Mouse (Mus musculus): ENCODE results near the gene Ccdc88c. TPM values are rescaled to one million over a fixed set of nuclear protein-coding genes. Genes with fewer than 3 reads are reported as not detected.
A peak's percentile ranks its signal among the peaks of the same experiment; 100 is the strongest.

The Ccdc88c gene
- polyA plus RNA-seq, 1 experiment from 2014 or later: 5.4 TPM

DNA sequence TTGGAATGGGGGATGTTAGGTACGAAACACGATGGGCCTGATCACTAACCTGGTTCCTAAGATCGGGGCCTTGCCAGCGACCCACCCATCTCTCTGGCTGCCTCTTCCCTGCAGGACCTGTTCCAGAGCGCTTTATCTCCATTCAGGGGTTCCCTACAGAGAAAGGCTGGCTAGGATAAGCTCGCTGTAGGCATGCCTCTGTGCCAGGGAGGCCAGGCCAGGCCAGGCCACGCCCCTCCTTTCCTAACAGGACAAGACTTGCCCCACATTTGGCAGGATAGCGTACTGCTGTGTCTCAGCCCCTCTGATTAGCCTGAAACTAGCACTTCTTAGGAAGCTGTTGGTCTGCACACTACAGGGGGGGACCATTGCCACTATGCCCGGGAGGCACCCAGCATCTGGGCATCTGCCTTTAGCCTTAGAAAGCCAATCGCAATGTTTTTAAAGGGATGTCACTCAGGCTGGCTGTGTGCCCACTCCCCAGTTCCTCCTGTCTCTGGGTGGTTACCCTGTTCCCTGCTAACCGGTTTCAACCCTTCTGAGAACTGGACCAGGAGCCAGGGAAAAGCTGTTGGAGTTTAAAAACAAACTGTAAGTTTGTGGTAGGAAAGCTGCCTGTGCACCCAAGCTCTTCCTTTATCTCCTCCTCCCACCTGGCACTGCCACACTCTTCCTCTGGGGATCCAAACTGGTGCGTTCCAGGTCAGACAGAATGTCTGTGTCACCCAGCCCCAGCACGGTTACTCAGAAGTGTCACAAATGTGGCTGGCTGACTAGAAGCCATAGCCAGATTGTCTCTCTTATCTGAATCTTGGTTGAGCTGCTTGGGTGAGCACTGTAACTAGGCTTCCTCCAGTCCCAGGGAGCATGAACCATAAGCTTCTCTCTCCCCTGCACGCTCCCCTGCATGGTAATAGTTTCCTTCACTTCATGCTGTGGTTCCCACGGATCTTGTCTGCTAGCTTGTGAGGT, 69.9 kb downstream of the Ccdc88c start:
- Histone ChIP-seq H3K27me3 (no peaks in the 10 kb centered on the region), H3K4me3 (replicated peaks) (peak overlapping the region; percentile 14)

DNA sequence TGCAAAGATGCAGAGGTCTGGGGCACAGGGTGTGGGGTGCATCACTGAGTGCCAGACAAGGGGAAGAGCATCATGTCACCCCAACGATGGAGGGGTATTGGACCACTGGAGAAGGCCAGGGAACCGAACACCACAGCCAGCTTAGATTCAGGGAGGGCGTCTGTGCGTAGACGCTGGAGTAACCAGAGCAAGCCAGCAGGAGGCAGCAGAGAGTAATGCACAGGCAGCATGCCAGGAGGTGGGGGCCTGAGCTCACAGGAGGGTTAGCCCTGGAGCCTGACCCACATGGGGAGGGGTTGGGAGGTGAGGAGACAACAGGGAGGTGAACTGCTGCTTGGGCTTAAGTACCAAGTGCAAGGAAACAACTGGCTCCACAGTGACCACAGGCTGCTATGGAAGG, 70.8 kb downstream of the Ccdc88c start:
- DNase-seq (peak; percentile 76), ATAC-seq (ENCODE audit: low read depth) (peak; percentile 19)
- Histone ChIP-seq H3K4me1 (replicated peaks) (peaks cover 81% of the 10 kb centered on the region), H3K27ac (peak overlapping the region; percentile 99), H3K9me3 (replicated peaks) (no peaks in the 10 kb centered on the region), H3K4me2 (peak overlapping the region; percentile 67), H3K36me3 (peaks cover 33% of the 10 kb centered on the region), H3K4me3 (replicated peaks) (peak overlapping the region; percentile 14; the same call in 1 of the 2 replicates), H3K9ac (peak overlapping the region; percentile 75), H3K27me3 (no peaks in the 10 kb centered on the region)
- WGBS (ENCODE audit: insufficient replicate concordance): 19% methylated on average over 5 of the region's 5 CpGs

More for the DNA sequence above, 69.9 kb downstream of the Ccdc88c start:
- peak; percentile 77 for ATAC-seq (ENCODE audit: low read depth)
- 34% methylated on average over 15 of the region's 15 CpGs for WGBS (ENCODE audit: insufficient replicate concordance)
- Histone ChIP-seq H3K36me3 (peaks cover 31% of the 10 kb centered on the region), H3K9me3 (replicated peaks) (no peaks in the 10 kb centered on the region), H3K4me1 (replicated peaks) (peaks cover 73% of the 10 kb centered on the region), H3K9ac (peak overlapping the region; percentile 75), H3K27ac (peak overlapping the region; percentile 99), H3K4me2 (peak overlapping the region; percentile 67)
- peak; percentile 73 for DNase-seq

DNA sequence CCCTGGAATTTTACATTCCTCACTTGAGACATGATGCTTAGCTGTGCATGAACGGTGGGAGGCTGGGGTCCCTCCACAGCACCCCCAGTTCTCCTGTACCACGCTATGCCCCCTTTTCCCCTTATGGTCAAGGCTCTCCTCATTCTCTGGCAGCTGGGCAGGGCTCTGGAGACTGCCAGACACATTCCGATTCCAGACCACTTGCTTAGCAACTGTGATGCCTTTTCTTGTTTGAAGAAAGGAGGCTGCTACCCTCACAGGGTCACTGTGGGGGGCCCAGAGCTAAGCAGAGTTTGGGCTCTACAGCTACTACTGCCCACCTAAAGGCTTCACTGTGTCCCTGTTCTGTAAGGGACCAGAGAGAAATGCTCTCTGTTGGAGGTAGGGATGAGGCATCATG, 71.6 kb downstream of the Ccdc88c start:
- WGBS (ENCODE audit: insufficient replicate concordance): 82% methylated on average over 3 of the region's 3 CpGs
- Histone ChIP-seq H3K9me3 (replicated peaks) (no peaks in the 10 kb centered on the region), H3K27ac (peak overlapping the region; percentile 99), H3K4me1 (replicated peaks) (peaks cover 88% of the 10 kb centered on the region), H3K27me3 (no peaks in the 10 kb centered on the region), H3K9ac (peak overlapping the region; percentile 75), H3K4me3 (replicated peaks) (no peak overlapping the region), H3K36me3 (peaks cover 30% of the 10 kb centered on the region), H3K4me2 (peak overlapping the region; percentile 67)
- DNase-seq (no peak), ATAC-seq (ENCODE audit: low read depth) (no peak)

DNA sequence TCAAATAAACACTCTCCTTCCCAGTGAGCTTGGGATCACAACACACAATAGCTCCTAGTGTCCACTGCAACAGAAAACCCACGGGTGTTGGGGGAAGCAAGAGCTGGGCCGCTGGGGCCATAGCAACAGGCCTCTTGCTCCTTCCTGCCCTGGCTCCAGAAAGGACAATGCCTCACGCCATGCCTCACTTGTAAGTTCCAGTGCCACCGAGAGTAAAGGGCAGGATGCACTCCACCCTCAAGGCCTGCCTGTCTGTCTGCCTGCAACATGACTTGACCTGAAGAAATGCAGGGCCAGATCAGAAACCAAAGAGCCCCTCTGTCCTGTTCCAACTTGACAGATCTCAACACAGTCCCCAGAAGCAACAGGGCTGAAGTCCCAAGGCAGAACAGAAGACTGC, 72.0 kb downstream of the Ccdc88c start:
- H3K4me2 ChIP-seq: peak overlapping the region; percentile 67
- H3K9ac ChIP-seq: peak overlapping the region; percentile 75
- H3K9me3 ChIP-seq (replicated peaks): no peaks in the 10 kb centered on the region
- H3K27me3 ChIP-seq: no peaks in the 10 kb centered on the region
- ATAC-seq (ENCODE audit: low read depth) (no peak), DNase-seq (no peak)
- peaks cover 90% of the 10 kb centered on the region for H3K4me1 ChIP-seq (replicated peaks)
- H3K27ac ChIP-seq: peak overlapping the region; percentile 99
- H3K36me3 ChIP-seq: peaks cover 28% of the 10 kb centered on the region
- peak overlapping the region; percentile 39; the same call in 1 of the 2 replicates for H3K4me3 ChIP-seq (replicated peaks)
- WGBS (ENCODE audit: insufficient replicate concordance): 46% methylated on average over 4 of the region's 4 CpGs

DNA sequence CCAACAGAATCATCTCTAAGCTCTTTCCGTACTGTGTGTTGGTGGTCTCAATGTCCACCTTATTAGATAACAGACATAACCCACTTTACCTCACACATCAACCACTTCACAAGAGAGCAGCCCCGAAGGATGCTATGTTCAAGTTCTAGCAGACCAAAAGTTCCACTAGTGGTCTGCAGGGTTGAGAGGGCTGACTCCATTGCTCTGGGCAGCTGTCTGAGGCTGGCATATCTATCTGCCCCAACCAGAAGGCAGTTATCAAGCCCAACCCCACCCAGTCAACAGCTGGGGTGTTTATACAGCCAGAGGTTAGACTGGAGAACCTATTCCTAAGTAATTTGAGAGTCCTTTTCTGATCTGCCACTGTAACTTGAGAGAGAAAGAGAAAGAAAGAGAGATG, 72.8 kb downstream of the Ccdc88c start:
- H3K4me1 ChIP-seq (replicated peaks): peaks cover 89% of the 10 kb centered on the region

DNA sequence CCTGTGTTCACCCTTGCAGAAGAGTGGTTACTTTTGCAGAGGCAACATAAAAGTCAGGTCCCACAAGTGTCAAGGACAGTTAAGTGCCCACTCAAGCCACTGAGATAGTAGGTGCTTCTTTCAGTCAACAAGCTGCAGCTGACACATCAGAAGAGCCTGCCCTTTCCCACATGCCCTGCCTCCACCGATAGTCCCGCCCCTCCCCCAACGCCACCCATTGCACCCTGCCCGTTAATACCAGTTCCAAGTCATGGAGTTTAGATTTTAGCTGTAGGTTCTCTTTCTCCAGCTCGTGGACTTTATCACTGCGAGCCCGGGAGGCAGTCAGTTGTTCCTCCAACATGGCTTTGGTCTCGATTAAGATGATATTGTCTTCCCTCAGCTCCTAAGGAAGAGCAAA, 74.9 kb downstream of the Ccdc88c start:
- Histone ChIP-seq H3K9ac (peak overlapping the region; percentile 75), H3K27me3 (no peaks in the 10 kb centered on the region), H3K4me3 (replicated peaks) (no peak overlapping the region), H3K4me2 (peak overlapping the region; percentile 67), H3K36me3 (peaks cover 31% of the 10 kb centered on the region), H3K4me1 (replicated peaks) (peaks cover 70% of the 10 kb centered on the region), H3K27ac (peak overlapping the region; percentile 99), H3K9me3 (replicated peaks) (no peaks in the 10 kb centered on the region)
- DNase-seq (peak; percentile 58), ATAC-seq (ENCODE audit: low read depth) (peak; percentile 24)
- WGBS (ENCODE audit: insufficient replicate concordance): 29% methylated on average over 8 of the region's 8 CpGs

More for the DNA sequence above, 72.8 kb downstream of the Ccdc88c start:
- peaks cover 33% of the 10 kb centered on the region for H3K36me3 ChIP-seq
- 17% methylated on average over 2 of the region's 2 CpGs for WGBS (ENCODE audit: insufficient replicate concordance)
- DNase-seq: peak; percentile 85
- H3K27ac ChIP-seq: peak overlapping the region; percentile 99
- H3K9me3 ChIP-seq (replicated peaks): no peaks in the 10 kb centered on the region
- H3K27me3 ChIP-seq: no peaks in the 10 kb centered on the region
- H3K4me2 ChIP-seq: peak overlapping the region; percentile 67
- H3K4me3 ChIP-seq (replicated peaks): peak overlapping the region; percentile 39
- peak; percentile 83 for ATAC-seq (ENCODE audit: low read depth)
- peak overlapping the region; percentile 75 for H3K9ac ChIP-seq

DNA sequence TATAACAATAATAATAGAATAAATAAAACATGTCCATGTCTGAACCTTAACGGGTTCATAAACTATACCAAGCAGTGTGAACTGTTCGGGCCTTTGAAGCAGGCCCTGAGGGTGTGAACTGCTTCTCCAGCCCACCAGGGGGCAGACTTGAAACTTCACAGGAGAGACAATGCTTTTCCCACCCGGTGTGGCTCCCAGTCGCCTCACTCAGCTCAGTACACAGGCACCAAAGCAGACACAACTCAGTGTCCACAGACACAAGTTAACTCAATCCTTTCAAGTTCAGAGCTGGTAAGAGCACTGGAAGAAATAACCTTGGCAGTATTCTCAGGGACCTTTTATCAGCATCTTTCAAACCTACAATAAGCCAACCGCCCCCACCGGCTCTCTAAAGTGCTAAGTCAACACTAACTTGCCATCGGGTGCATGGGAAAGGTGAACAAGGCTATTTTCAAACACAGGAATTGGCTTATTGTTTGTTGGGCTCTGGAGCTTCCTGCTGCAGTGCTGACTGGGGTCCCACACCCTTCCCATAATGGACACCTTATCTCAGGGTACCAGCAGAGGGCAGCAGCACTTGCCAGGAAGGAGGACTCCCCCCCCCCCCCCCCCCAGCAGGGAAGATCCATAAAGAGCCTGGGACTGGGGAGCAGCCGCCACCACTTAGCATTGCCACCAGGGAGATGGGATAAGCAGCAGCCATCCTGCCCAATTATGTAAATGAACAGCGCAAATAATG, 76.5 kb downstream of the Ccdc88c start:
- Histone ChIP-seq H3K9ac (peak overlapping the region; percentile 45; the same call in 1 of the 2 replicates), H3K4me2 (peak overlapping the region; percentile 18; the same call in 1 of the 2 replicates), H3K9me3 (replicated peaks) (no peaks in the 10 kb centered on the region), H3K4me1 (replicated peaks) (peaks cover 54% of the 10 kb centered on the region), H3K36me3 (peaks cover 46% of the 10 kb centered on the region), H3K4me3 (replicated peaks) (no peak overlapping the region), H3K27ac (peak overlapping the region; percentile 99), H3K27me3 (no peaks in the 10 kb centered on the region)
- 42% methylated on average over 9 of the region's 9 CpGs for WGBS (ENCODE audit: insufficient replicate concordance)
- DNase-seq: peak; percentile 67
- peak; percentile 21; the same call in 1 of the 2 replicates for ATAC-seq (ENCODE audit: low read depth)

DNA sequence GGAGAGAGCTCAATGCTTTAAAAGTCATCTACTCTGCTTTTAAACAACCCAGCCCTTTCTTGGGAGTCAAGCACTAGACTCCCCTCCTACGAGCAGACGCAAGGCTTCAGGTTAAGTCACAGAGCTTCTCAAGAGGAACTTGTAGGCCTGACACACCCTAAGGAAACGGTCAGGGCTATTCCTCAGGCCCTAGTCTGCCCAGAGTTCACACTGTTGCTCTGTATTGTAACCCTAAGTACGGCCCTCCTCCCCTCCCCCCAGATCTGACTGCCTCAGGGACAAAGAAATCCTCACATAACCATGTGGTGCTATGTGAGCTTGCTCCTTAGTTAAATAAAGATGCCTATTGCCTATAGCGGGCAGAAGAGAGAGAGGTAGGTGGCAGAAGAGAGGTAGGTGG, 79.7 kb downstream of the Ccdc88c start:
- no peak overlapping the region for H3K9ac ChIP-seq
- ATAC-seq (ENCODE audit: low read depth) (no peak), DNase-seq (no peak)
- no peak overlapping the region for H3K27ac ChIP-seq
- H3K4me2 ChIP-seq: no peak overlapping the region
- H3K9me3 ChIP-seq (replicated peaks): no peaks in the 10 kb centered on the region
- H3K4me3 ChIP-seq (replicated peaks): no peak overlapping the region
- H3K27me3 ChIP-seq: no peaks in the 10 kb centered on the region
- H3K36me3 ChIP-seq: peaks cover 79% of the 10 kb centered on the region
- peaks cover 24% of the 10 kb centered on the region for H3K4me1 ChIP-seq (replicated peaks)
- WGBS (ENCODE audit: insufficient replicate concordance): 84% methylated on average over 5 of the region's 5 CpGs

DNA sequence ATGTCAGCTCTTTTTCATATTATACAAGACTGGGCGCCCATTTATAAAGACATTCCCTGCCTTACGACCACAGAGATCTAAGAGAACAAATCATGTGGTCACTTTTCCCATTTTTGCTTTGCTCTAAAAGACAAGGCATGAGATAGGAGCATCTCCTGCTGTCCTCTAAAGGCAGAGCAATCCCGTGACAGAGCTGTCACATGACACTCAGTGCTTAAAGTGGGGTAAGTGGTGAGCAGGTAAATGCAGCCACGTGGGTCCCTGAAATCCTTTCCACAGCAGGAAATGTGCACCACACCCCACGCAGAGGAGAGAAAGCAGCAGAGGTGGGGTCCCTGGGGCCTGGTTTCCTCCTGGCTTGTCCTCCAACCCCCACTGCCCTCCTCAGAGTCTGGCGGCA, 80.8 kb downstream of the Ccdc88c start:
- ATAC-seq (ENCODE audit: low read depth) (no peak), DNase-seq (no peak)
- Histone ChIP-seq H3K4me2 (no peak overlapping the region), H3K9ac (no peak overlapping the region), H3K4me3 (replicated peaks) (no peak overlapping the region), H3K4me1 (replicated peaks) (peaks cover 12% of the 10 kb centered on the region), H3K27me3 (no peaks in the 10 kb centered on the region), H3K36me3 (peaks cover 86% of the 10 kb centered on the region), H3K9me3 (replicated peaks) (no peaks in the 10 kb centered on the region), H3K27ac (no peak overlapping the region)
- WGBS (ENCODE audit: insufficient replicate concordance): 84% methylated on average over 6 of the region's 6 CpGs

DNA sequence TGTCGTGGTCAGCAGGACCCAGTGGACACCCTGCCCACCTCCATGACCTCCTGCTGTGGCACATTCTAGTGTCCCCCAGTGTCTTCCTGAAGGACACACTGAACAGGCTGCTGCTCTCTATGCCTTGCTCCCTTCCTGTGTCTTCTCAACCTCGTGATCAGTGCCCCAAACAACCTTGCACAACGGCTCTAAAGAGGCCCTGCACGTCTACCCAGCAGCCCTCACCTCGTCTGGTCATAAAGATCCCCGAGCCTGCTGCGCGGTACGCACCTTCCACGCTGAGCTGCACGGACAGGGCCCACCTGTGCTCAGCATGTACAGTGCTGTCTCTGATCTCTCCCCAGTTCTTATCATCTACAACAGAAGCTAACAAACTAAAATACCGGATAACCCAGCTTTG, 82.9 kb downstream of the Ccdc88c start:
- no peak overlapping the region for H3K27ac ChIP-seq
- H3K4me2 ChIP-seq: no peak overlapping the region
- H3K36me3 ChIP-seq: peaks cover 91% of the 10 kb centered on the region
- H3K9ac ChIP-seq: no peak overlapping the region
- no peaks in the 10 kb centered on the region for H3K9me3 ChIP-seq (replicated peaks)
- no peaks in the 10 kb centered on the region for H3K27me3 ChIP-seq
- H3K4me1 ChIP-seq (replicated peaks): no peaks in the 10 kb centered on the region
- 83% methylated on average over 12 of the region's 12 CpGs for WGBS (ENCODE audit: insufficient replicate concordance)
- H3K4me3 ChIP-seq (replicated peaks): no peak overlapping the region
- DNase-seq: no peak
- no peak for ATAC-seq (ENCODE audit: low read depth)

DNA sequence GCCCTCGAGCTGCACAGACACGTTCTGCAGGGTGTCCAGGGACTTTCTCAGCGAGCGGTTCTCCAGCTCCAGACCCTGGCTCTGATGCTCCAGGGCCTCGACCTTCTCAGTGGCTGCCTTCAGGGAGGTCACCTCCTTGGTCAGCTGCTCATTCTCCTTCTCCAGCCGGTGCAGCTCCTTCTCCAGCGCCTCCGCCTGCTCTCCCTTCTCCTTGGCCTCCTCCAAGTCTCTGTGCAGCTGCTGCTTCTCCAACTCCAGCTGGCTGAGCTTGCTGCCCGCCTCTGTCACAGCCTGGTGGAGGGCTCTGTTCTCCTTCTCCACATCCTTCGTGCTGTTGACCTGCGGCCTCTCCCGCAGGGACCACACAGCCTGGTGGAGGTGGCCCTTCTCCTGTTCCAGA, 83.4 kb downstream of the Ccdc88c start:
- Histone ChIP-seq H3K4me1 (replicated peaks) (no peaks in the 10 kb centered on the region), H3K9ac (no peak overlapping the region), H3K36me3 (peaks cover 93% of the 10 kb centered on the region), H3K4me3 (replicated peaks) (no peak overlapping the region), H3K4me2 (no peak overlapping the region), H3K27ac (no peak overlapping the region), H3K9me3 (replicated peaks) (no peaks in the 10 kb centered on the region), H3K27me3 (no peaks in the 10 kb centered on the region)
- ATAC-seq (ENCODE audit: low read depth) (no peak), DNase-seq (no peak)
- WGBS (ENCODE audit: insufficient replicate concordance): 87% methylated on average over 12 of the region's 12 CpGs

All from liver, embryonic 13.5 days (tissue).